Mouse (Mus musculus) central nervous system, embryonic 18 days (tissue): ENCODE measurements around the gene Pcbp1. TPM values are rescaled to one million over a fixed set of nuclear protein-coding genes. Genes with fewer than 3 reads are reported as not detected.

ENCODE experiments used
- polyA plus RNA-seq: library from polyadenylated mRNA; depleted of rRNA; stranded (reverse); fragments of >200 nt; gene quantifications from 2 replicates; pipeline ENCODE4 v1.2.3, GENCODE M21; 2012; rRNA removed

The Pcbp1 gene
- polyA plus RNA-seq: 151 and 173 TPM in 2 replicates

GRCm38 (mm10) chr6:86526032-86526960 is at the start of gene Pcbp1:
Pcbp1 (minus strand) TSS chr6:86526321.

Other genes starting within 250 kb of the Pcbp1 start
- 58.7 and 63.4 TPM in 2 replicates for gene Fam136a, start 160.7 kb downstream of the Pcbp1 start, polyA plus RNA-seq
- gene Snrpg, start 155.0 kb downstream of the Pcbp1 start, polyA plus RNA-seq: 304 and 362 TPM in 2 replicates
- 73.7 and 78.5 TPM in 2 replicates for gene Pcyox1, start 129.2 kb downstream of the Pcbp1 start, polyA plus RNA-seq
- 336 and 337 TPM in 2 replicates for gene Tia1, start 122.1 kb downstream of the Pcbp1 start, polyA plus RNA-seq
- gene Gm44790, start 99.7 kb downstream of the Pcbp1 start, polyA plus RNA-seq: 2.7 and 3.5 TPM in 2 replicates
- gene C87436, start 87.9 kb downstream of the Pcbp1 start, polyA plus RNA-seq: 19.9 and 21.3 TPM in 2 replicates
- 1.5 and 3.2 TPM in 2 replicates for gene Asprv1, start 101.8 kb upstream of the Pcbp1 start, polyA plus RNA-seq
- gene Mxd1, start 142.8 kb upstream of the Pcbp1 start, polyA plus RNA-seq: 14.1 and 16.5 TPM in 2 replicates
- gene Snrnp27, start 158.2 kb upstream of the Pcbp1 start, polyA plus RNA-seq: 62.1 and 70.0 TPM in 2 replicates
- 33.2 and 33.4 TPM in 2 replicates for gene Gmcl1, start 207.1 kb upstream of the Pcbp1 start, polyA plus RNA-seq